Mouse (Mus musculus) intestine, embryonic 14.5 days (tissue): Measurements from ENCODE around the gene Gm10282. TPM values are rescaled to one million over a fixed set of nuclear protein-coding genes. Genes with fewer than 3 reads are reported as not detected.

Source experiments
- ATAC-seq: fragments of 200-750 bp; cut with Nextera tagmentation; replicated peaks from 2 replicates; pipeline ENCODE4 v1.8.0; 2017; ENCODE audit warnings: low read depth, moderate number of reproducible peaks, moderate TSS enrichment, moderate library complexity; ENCODE audit not compliant: low FRiP score, low TSS enrichment
- DNase-seq: peaks from one replicate; pipeline ENCODE4 v3.0.0-alpha.2; 2018; ENCODE audit warnings: low spot score
- H3K27ac ChIP-seq: fragments of 300-500 bp; sonication (generic); 2 replicates; pipeline ENCODE4 v1.5.1; 2014; ENCODE audit warnings: low read depth, mild to moderate bottlenecking, control low read depth
- H3K27me3 ChIP-seq: fragments of 300-500 bp; sonication (generic); replicated peaks from 2 replicates; pipeline ENCODE4 v1.6.1; 2014; ENCODE audit warnings: low read length, control low read depth; ENCODE audit not compliant: control insufficient read depth, insufficient read depth
- H3K36me3 ChIP-seq: fragments of 300-500 bp; sonication (generic); 2 replicates; pipeline ENCODE4 v1.6.1; 2014; ENCODE audit warnings: low read length, control low read depth; ENCODE audit not compliant: control insufficient read depth, insufficient read depth
- H3K4me1 ChIP-seq: fragments of 300-500 bp; sonication (generic); replicated peaks from 2 replicates; pipeline ENCODE4 v1.6.1; 2014; ENCODE audit warnings: low read length, control low read depth, mixed read lengths; ENCODE audit not compliant: control insufficient read depth, insufficient read depth
- H3K4me2 ChIP-seq: fragments of 300-500 bp; sonication (generic); 2 replicates; pipeline ENCODE4 v1.6.1; 2014; ENCODE audit warnings: low read length
- H3K4me3 ChIP-seq: fragments of 300-500 bp; sonication (generic); 2 replicates; pipeline ENCODE4 v1.5.1; 2014; ENCODE audit warnings: low read depth, low read length, control low read depth, mixed read lengths
- H3K9ac ChIP-seq: fragments of 300-500 bp; sonication (generic); 2 replicates; pipeline ENCODE4 v1.6.1; 2014; ENCODE audit warnings: mild to moderate bottlenecking, low read length
- H3K9me3 ChIP-seq: fragments of 300-500 bp; sonication (generic); 2 replicates; pipeline ENCODE4 v1.6.1; 2016; ENCODE audit warnings: low read length, control low read depth; ENCODE audit not compliant: control insufficient read depth
- WGBS: fragments of 180-500 bp; shearing (Covaris S2); extraction: QIAGEN DNeasy Blood & Tissue Kit; methylation state at CpG from one replicate; pipeline ENCODE4 v1.1.7; 2014; 5-methylcytosine and 5-hydroxymethylcytosine counted together
- polyA plus RNA-seq: library from polyadenylated mRNA; unstranded; fragments of >200 nt; fragmentation: Nextera tagmentation; extraction: Ambion mirVana; gene quantifications from 2 replicates; pipeline ENCODE4 v1.2.1, GENCODE M21; 2014

The Gm10282 gene
- 30.3 and 31.1 TPM in 2 replicates for polyA plus RNA-seq

- no peaks in the 10 kb centered on the region for H3K4me1 ChIP-seq
- H3K27ac ChIP-seq = no peak within 1 kb of the TSS
- 75% methylated on average over 15 of the region's 16 CpGs for WGBS
- no peaks in the 10 kb centered on the region for H3K36me3 ChIP-seq
- no peak for DNase-seq
- no peak within 1 kb of the TSS for H3K4me2 ChIP-seq
- no peaks in the 10 kb centered on the region for H3K27me3 ChIP-seq
- no peak for ATAC-seq
- no peak within 1 kb of the TSS for H3K9ac ChIP-seq
- H3K4me3 ChIP-seq = no peak within 1 kb of the TSS
- H3K9me3 ChIP-seq = no peaks in the 10 kb centered on the region
Measured at GRCm38 (mm10) chr8:72305210-72305905, at the start of gene Gm10282. Gene Gm10282, minus strand, starts transcription at chr8:72305260.

DNA sequence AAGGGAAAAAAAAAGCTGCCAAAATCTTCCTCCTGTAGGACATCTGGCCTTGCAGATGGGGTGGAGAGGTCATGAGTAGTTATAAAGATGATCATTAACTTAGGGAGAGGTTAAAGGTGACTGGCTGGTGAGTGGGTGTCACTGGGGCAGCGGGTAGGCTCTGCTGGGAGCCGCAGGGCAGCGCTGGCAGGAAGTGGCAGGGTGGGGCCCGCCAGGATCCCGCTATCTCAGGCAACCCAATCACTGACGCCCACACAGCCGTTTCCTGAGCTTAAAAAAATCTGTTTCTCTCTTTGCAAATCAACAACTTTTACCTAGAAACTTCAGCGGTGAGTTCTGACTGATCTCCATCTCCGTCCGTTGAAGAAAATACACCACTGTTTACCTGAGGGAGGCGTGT is 49.2 kb upstream of the Gm10282 start:
- no peaks in the 10 kb centered on the region for H3K4me1 ChIP-seq
- H3K4me3 ChIP-seq = no peak overlapping the region
- DNase-seq (no peak), ATAC-seq (no peak)
- 66% methylated on average over 11 of the region's 11 CpGs for WGBS
- H3K9ac ChIP-seq = no peak overlapping the region
- no peak overlapping the region for H3K4me2 ChIP-seq
- no peaks in the 10 kb centered on the region for H3K9me3 ChIP-seq
- no peak overlapping the region for H3K27ac ChIP-seq
- H3K27me3 ChIP-seq = no peaks in the 10 kb centered on the region
- H3K36me3 ChIP-seq = peaks cover 51% of the 10 kb centered on the region

DNA sequence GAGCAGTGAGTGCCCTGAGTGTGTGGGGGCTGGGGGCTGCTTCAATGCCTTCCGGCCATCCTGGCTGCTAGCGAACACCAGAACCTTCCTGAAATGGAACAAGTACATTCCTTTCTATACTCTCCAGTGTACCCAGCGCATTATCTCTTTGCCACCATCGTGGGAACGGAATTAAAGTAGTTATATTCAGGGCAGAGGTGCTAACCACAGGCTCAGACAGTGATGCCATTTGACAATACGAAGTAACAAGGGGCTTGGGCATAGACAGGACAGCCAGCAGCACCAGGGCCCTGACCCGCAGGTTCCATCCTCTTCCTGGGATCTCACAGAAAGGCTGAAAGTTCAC is 48.6 kb upstream of the Gm10282 start:
- ATAC-seq = no peak
- Histone ChIP-seq H3K27ac (no peak overlapping the region), H3K9ac (no peak overlapping the region), H3K36me3 (peaks cover 45% of the 10 kb centered on the region), H3K4me1 (no peaks in the 10 kb centered on the region), H3K4me3 (no peak overlapping the region), H3K27me3 (no peaks in the 10 kb centered on the region), H3K4me2 (no peak overlapping the region), H3K9me3 (no peaks in the 10 kb centered on the region)
- WGBS = 90% methylated on average over 7 of the region's 7 CpGs
- no peak for DNase-seq

DNA sequence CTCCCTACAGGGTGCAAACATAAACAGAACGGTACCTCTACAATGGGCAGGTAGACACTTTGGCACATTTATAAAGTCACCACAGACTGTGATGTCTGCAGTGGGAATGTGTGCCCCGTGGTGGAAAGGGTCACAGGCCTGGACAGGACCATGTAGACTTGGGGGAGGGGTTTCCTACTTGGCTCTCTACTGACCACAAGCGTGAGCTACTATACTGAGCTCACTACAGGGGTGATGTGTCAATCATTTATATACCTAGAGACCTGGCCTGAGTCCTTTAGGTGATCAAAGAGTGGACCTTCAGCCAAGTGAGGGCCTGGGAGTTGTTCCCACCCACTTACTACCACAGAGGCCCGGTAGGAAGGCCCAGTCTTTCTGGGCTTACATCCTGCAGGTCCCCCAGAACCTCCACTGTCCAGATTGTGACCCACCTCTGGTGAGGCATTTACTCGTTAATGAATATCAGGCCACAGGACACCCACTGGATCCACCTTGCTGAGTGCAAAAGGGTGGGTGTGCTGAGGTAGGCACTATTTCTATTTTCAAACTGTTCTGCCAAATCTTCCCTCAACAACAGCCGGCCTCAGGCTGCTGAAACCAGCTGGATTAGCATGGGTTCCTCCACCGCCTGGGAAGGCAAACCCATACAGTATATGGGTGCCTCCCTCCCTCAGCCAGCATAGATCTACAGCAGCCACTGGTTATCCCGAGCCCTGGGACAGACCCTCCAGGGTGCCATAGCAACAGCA is 48.1 kb upstream of the Gm10282 start:
- H3K9me3 ChIP-seq = no peaks in the 10 kb centered on the region
- H3K4me2 ChIP-seq = no peak overlapping the region
- H3K27ac ChIP-seq = no peak overlapping the region
- H3K36me3 ChIP-seq = peaks cover 39% of the 10 kb centered on the region
- no peaks in the 10 kb centered on the region for H3K4me1 ChIP-seq
- H3K4me3 ChIP-seq = no peak overlapping the region
- 0 out of 2 replicates have a peak, but pooled peaks have one; percentile 22 for ATAC-seq
- no peaks in the 10 kb centered on the region for H3K27me3 ChIP-seq
- no peak for DNase-seq
- no peak overlapping the region for H3K9ac ChIP-seq
- WGBS = 79% methylated on average over 8 of the region's 8 CpGs

DNA sequence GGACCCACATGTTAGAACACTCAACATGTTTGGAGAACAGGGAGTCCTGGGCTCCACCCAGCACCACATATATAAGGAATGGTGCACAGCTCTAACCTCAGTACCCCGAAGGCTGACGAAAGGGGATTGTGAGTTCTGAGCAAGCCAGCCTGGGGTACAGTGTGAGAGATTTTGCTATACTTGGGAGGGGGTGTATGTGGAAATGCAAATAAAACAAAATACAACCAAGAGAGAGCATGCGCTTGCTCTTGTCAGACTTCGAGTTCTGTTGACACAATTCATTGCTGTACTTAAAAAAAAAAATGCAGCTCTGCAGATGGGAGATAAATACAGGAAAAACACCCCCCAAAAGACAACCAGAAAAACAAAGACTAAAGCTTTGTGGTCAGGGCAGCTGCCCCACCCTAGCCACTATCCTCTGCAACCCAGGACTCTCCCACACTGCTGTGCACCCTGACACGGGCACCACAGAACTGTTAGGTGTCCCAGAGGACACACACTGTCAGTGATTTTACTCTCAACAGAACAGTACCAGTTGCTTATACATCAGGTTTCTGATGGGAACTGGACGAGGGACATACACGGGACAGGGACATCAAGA is 46.4 kb upstream of the Gm10282 start:
- Histone ChIP-seq H3K4me2 (no peak overlapping the region), H3K4me3 (no peak overlapping the region), H3K4me1 (no peaks in the 10 kb centered on the region), H3K9ac (no peak overlapping the region), H3K9me3 (no peaks in the 10 kb centered on the region), H3K36me3 (peaks cover 34% of the 10 kb centered on the region), H3K27me3 (no peaks in the 10 kb centered on the region), H3K27ac (no peak overlapping the region)
- DNase-seq = no peak
- WGBS = 88% methylated on average over 7 of the region's 7 CpGs
- no peak for ATAC-seq

GRCm38 (mm10) chr8:72350727-72351126 is 45.7 kb upstream of the Gm10282 start:
- Histone ChIP-seq H3K27me3 (no peaks in the 10 kb centered on the region), H3K27ac (no peak overlapping the region), H3K9me3 (no peaks in the 10 kb centered on the region), H3K9ac (no peak overlapping the region), H3K36me3 (peaks cover 35% of the 10 kb centered on the region), H3K4me1 (no peaks in the 10 kb centered on the region), H3K4me2 (no peak overlapping the region), H3K4me3 (no peak overlapping the region)
- DNase-seq (no peak), ATAC-seq (no peak)
- 91% methylated on average over 8 of the region's 8 CpGs for WGBS

GRCm38 (mm10) chr8:72349838-72350237 is 44.8 kb upstream of the Gm10282 start:
- Histone ChIP-seq H3K4me3 (no peak overlapping the region), H3K27ac (no peak overlapping the region), H3K4me1 (no peaks in the 10 kb centered on the region), H3K9me3 (no peaks in the 10 kb centered on the region), H3K36me3 (peaks cover 38% of the 10 kb centered on the region), H3K4me2 (no peak overlapping the region), H3K9ac (no peak overlapping the region), H3K27me3 (no peaks in the 10 kb centered on the region)
- no peak for ATAC-seq
- DNase-seq = no peak
- WGBS = 93% methylated on average over 9 of the region's 9 CpGs

- peaks cover 38% of the 10 kb centered on the region for H3K36me3 ChIP-seq
- H3K4me1 ChIP-seq = no peaks in the 10 kb centered on the region
- H3K27ac ChIP-seq = no peak overlapping the region
- H3K9me3 ChIP-seq = no peaks in the 10 kb centered on the region
- no peak overlapping the region for H3K4me3 ChIP-seq
- 91% methylated on average over 1 of the region's 1 CpGs for WGBS
- ATAC-seq = no peak
- no peaks in the 10 kb centered on the region for H3K27me3 ChIP-seq
- H3K4me2 ChIP-seq = no peak overlapping the region
- H3K9ac ChIP-seq = no peak overlapping the region
- no peak for DNase-seq
Measured at GRCm38 (mm10) chr8:72348956-72349355, 43.9 kb upstream of the Gm10282 start.
